Mouse (Mus musculus) brain, embryonic 14.5 days (tissue): ENCODE measurements at regions not wholly inside any gene's neighbourhood (a gene's known extent, or its start where the extent isn't known, plus 50 kb on each side); places are given as distances from the start of the nearest gene placed in this dataset.

Source experiments
- CTCF ChIP-seq: fragments of 200-500 bp; IDR thresholded peaks from 2 replicates; pipeline ENCODE4 v1.5.1; 2012; ENCODE audit warnings: inconsistent platforms, mild to moderate bottlenecking, moderate library complexity, borderline replicate concordance; ENCODE audit not compliant: insufficient read depth, insufficient read length; ENCODE audit errors: extremely low read depth
- POLR2A ChIP-seq: fragments of 200-500 bp; IDR thresholded peaks from 2 replicates; pipeline ENCODE4 v1.6.1; 2012; ENCODE audit warnings: mild to moderate bottlenecking, inconsistent platforms, borderline replicate concordance; ENCODE audit not compliant: poor library complexity, insufficient read depth, insufficient read length, severe bottlenecking; ENCODE audit errors: extremely low read depth

- no peak for TF ChIP-seq CTCF
- no peak for TF ChIP-seq POLR2A
Measured at GRCm38 (mm10) chr3:9133991-9134390, 475.9 kb downstream of the Zfp704 start.
